Mouse (Mus musculus): ENCODE results near the gene Cbarp.

The Cbarp gene

DNA sequence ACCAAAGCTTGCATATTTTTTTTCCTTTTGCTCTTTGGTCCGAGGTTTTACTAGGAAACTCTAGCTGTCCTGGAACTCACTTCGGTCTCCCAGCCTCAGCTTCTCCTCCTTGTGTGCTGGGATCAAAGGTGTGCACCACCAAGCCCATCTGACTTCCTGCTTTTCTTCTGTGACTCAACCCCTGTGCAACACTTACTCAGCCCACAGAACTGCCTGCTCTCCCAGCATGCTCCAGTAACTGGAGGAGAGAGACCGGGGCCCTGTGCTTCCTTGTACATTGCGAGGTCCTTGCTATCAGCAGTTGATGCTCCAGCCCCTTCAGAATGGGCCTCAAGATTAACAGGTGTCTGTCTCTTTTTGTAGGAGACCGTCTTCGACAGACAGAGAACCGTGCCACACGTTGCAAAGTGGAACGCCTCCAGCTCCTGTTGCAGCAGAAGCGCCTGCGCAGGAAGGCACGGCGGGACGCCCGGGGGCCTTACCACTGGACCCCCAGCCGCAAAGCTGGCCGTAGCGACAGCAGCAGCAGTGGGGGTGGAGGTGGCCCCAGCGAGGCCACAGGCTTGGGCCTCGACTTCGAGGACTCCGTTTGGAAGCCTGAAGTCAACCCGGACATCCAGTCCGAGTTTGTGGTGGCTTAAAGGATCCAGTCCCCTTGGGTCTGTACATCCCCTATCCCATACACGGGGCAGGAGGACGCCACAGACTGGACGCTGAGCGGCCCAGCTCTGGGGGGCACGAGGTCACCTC is 15.5 kb upstream of the Cbarp start:
- DNase-seq, result no peak

DNA sequence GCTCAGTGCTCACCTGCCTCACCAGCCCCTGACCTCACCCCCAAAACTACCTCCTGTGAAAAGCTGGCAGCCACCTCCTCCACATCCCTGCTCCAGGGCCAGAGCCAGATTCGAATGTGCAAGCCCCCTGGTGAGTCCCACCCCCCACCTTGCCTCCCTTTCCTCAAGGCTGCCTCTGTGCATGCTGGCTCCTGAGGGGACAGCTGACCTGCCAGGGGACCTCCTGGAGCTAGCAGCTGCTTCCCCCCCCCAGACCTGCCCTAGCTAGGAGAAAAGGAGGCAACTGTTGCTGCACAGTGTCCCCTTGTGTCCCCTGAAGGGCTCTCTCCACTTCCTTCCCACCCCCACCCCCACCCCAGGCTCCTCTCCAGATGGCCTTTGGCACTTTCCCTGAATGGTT is 14.6 kb upstream of the Cbarp start:
- no peak for DNase-seq

- no peak for DNase-seq
Observed at GRCm38 (mm10) chr10:80154384-80154783, 13.7 kb upstream of the Cbarp start.

GRCm38 (mm10) chr10:80153713-80154112 is 13.1 kb upstream of the Cbarp start:
- DNase-seq, result peak; percentile 29 to 44

- peak; percentile 80 to 89 for DNase-seq
Observed at GRCm38 (mm10) chr10:80152873-80153260, 12.2 kb upstream of the Cbarp start.

- DNase-seq, result peak; percentile 76 to 86
Observed at GRCm38 (mm10) chr10:80152071-80152872, 11.6 kb upstream of the Cbarp start.

GRCm38 (mm10) chr10:80151211-80152034 is 10.8 kb upstream of the Cbarp start:
- DNase-seq, result peak; percentile 81 to 87

- peak; percentile 81 to 86 for DNase-seq
Observed at GRCm38 (mm10) chr10:80150226-80151210, 9.9 kb upstream of the Cbarp start.

- DNase-seq, result peak; percentile 96 to 99
Observed at GRCm38 (mm10) chr10:80149291-80150225, 8.9 kb upstream of the Cbarp start.

DNA sequence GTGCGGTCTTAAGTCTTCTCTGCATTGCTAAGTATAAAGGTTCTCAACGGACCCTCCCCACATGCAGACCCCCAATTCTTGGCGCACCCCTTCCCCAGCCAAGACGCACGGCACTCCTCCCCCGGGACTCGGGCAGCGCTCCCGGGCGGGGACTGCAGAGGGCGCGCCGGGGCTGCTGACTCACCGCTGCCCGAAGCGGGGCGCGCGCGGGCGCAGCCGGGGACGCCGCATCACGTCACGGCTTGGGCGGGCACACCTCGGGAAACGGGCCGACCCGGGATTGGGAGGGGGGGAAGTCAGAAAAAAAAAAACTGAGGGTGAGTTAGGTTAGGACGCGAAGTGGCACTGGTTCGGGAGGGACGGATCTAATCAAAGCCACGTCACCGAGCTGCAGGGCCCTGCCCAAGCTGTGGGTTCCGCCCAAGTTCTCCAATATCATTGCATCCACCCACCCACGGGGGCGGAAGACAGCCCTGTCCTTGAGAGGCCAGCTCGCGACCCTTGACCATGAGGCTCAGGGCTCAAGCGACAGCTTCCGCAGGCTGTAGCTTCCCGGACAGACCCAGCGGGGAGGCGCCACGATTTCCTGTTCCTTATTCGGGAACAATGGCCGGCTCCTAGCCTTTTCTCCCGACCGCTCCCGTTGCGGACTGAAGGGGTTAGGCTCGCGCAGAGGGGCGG is 8.1 kb upstream of the Cbarp start:
- peak; percentile 94 to 97 for DNase-seq

DNA sequence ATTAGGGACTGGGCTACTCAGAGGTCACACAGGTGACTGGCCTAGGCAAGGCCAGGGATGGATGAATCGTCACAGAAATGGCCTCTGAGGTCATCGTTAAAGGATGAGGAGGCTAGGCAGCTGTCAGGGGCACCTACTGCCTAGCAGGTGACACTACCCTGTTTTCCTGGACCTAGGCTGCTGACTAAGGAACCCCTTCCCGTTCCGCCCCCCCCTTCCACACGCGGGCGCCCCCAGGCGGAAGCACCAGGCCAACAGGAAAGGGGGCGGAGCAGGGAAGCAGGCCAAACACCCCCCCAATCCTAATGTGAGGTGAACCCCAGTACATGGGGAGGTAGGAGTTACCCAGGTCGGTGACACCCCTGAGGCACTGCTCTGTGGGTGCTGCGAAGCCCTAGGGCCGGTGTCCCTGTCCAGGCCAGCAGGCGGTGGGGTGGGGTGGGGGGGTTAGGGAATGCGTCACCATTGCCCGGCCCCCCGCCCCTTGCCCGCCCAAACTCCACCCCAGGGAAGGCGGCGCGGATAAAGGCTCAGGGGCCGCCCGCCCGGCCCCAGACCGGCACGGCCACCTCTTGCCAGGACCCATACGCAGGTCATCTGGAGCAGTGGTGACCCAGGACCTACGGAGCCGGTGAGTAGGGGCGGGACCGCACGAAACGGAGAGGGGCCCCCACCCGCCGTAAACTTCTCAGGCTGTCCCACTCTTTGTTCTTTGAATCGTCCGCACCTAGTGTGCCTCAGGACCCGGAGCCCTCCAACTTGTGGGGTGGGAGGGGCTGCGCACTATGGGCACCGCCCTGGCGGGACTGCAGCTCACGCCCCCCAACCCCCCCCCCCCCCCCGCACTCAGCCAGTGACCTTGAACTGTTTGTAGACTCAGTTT is 7.3 kb upstream of the Cbarp start, which contains the start of gene Midn:
TSS of gene Midn (plus strand) at position 554 of the 883 bp plus-strand sequence.
- DNase-seq, result peak; percentile 87 to 92

- peak in 1 of 2 experiments; percentile 39 for DNase-seq
Observed at GRCm38 (mm10) chr10:80147146-80147718, 6.6 kb upstream of the Cbarp start.

GRCm38 (mm10) chr10:80146568-80147011 is 6.0 kb upstream of the Cbarp start:
- peak in 1 of 2 experiments; percentile 40 for DNase-seq

DNA sequence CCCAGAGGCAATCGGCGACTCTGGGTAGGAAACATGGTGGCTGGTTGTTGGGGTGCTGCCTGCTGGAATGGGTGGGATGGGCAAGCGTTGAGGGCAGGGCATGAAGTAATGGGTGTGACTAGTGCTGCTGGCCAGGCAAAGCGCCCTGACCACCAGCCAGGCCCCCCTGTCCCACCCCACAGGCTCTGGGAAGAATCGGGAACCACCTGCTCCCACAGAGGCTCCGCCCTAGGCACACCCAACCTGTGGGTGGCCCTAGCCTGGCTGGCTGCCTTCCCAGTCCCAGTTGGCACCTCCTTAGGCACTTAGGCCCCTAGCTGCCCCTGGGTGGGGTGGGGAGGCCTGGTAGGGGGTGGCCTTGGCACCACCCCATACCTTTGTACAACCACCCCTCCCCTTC is 5.3 kb upstream of the Cbarp start:
- peak in 1 of 2 experiments; percentile 55 for DNase-seq

DNA sequence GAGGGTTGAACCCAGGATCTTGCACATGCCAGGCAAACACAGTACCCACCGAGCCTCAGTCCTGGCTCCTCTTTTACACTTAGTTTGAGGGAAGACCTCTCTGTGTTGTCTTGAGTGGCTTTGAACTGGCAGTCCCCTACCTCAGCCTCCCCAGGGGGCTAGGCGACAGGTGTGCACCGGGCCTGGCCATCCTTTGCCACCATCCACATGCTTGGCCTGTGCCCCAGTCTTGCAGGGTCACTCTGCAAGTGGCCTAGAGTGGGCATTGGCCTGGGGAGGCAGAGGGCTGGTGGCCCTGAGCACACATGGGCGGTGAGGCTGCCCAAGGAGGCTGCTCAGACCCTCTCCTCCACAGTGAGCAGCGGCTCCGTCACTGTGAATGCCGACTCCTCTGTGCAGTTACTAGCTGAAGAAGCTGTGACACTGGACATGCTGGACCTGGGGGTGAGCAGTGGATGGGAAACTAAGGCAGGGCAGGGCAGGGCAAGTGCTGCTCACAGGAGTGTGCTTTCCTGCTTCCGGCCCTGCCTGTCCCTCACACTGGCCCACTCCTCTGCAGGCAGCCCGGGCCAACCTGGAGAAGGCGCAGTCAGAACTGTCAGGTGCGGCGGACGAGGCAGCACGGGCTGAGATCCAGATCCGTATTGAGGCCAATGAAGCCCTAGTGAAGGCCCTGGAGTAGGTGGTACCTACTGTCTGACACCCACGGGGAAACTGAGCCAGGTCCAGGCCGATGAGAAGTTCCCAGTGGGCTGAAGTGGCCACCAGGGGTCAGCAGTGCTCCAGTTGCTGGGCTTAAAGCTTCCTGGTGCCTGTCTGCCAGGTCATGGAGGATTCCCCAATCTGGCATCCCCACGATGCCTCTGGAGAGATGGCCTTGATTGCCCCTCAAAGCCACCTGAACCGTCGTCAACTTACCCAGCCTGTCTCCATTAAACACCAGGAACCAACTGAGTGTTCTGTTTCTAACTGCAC is 4.5 kb upstream of the Cbarp start:
- peak; percentile 88 to 90 for DNase-seq

- no peak for DNase-seq
Observed at GRCm38 (mm10) chr10:80144159-80144558, 3.5 kb upstream of the Cbarp start.

DNA sequence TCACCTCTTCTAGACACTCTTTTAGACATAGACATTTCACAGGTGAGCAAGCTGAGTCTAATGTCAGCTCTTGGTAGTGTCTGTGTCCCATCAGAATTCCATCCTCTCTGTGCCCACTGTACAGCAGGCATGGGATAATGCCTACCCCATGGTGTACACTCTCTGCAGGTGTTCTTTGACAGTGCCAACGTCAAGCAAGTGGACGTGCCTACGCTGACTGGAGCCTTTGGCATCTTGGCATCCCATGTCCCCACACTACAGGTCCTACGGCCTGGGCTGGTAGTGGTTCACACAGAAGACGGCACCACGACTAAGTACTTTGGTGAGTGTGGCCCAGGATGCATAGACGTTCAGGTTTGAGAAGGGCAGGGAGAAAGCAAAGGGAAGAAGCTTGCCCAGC is 3.0 kb upstream of the Cbarp start:
- DNase-seq, result no peak

All from kidney, postnatal 4 days (tissue).